Mouse (Mus musculus): ENCODE measurements around the gene Otoa.

- TF ChIP-seq CTCF (conservative IDR thresholded peaks at IDR 0.05; ENCODE audit: low read length) (peak; percentile 68), POU5F1 (IDR thresholded peaks at IDR 0.05; ENCODE audit: borderline replicate concordance, low read length) (no peak), NANOG (IDR thresholded peaks at IDR 0.05; ENCODE audit: borderline replicate concordance, low read length) (no peak)
Measured at GRCm38 (mm10) chr7:121120143-121120818, 38.8 kb downstream of the Otoa start.
